Mouse (Mus musculus) heart, postnatal 25 days (tissue): ENCODE measurements at regions not wholly inside any gene's neighbourhood (a gene's known extent, or its start where the extent isn't known, plus 50 kb on each side); places are given as distances from the start of the nearest gene placed in this dataset.
"Not testable (repeated sequence)": the region's sequence is repeated elsewhere in the genome, so short reads cannot be mapped to it uniquely, and the experiment has no call there.

Experiments
- DNase-seq: peaks from one replicate; pipeline ENCODE4 v3.0.0; 2022; ENCODE audit warnings: low spot score
- intact Hi-C: fragments of 180-260 bp; cut with DNase I; formaldehyde crosslinking; loops from one replicate; pipeline ENCODE4 v1.15.1; 2025

DNA sequence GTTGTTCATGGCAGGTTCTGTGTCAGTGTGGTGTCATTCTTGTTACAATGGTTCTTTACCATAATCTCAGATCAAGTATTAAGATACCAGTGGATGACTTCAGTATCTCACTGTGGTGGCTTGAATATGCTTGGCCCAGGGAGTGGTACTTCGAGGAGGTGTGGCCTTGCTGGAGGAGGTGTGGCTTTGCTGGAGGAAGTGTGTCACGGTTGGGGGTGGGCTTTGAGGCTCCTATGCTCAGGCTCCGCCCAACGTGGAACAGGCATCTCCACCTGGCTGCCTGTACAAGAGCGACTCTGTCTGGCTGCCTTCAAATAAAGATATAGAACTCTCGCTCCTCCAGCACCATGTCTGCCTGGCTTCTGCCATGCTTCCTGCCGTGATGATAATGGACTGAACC, 63.6 kb downstream of the Cd2 start:
- intact Hi-C loops, result no loop called here
- DNase-seq, result no peak

DNA sequence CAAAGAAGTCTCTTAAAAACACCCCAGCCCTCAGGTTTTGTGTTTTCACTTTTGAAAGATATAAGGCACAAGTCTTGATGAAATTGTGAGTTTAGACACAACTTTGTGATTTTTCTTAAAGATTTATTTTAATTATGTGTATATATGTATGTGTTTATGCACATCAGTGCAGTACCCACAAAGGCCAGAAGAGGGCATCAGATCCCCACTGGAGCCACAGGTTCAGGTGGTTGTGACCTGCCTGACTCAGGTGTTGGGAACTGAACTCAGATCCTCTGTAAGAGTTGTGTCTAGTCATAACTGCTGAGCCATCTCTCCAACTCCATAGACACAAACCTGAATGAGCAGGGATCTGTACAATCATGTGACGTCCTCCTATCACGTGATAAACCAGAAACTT, 67.8 kb downstream of the Cd2 start:
- no peak for DNase-seq
- intact Hi-C loops, result no loop called here

DNA sequence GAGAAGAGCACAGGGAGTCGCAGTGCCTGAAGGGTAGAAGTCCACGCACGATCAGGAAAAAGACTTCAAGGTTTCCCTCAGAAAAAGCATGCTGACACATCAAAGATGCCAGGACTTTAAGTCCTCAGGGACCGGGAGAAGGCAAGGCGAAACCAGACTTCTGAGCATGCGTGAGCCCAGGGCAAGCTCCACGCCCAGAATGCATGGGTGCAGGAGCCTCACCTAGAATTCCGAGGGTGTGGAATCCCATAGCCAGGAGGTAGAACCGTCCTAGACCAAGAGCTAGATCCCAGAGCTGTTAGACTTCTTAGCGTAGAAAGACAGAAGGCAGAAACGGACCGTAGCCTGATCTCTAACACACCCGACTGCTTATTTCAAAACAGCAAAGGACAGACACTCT, 71.0 kb downstream of the Cd2 start:
- intact Hi-C loops, result no loop called here
- no peak for DNase-seq

DNA sequence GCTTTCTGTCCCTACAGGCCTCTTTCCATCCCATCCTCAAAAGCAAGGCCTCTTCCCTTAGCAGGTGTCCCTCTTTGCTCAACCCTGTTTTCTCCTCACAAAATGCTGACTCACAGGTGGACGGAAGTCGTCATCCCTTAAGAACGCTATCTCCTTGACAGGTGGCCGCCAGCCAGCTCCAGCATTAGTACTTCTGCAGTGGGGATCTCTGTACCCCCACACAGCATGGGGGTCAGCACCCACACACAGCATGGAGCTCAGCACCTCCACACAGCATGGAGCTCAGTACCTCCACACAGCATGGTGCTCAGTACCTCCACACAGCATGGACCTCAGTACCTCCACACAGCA, 74.6 kb downstream of the Cd2 start:
- DNase-seq, result no peak
- intact Hi-C loops, result loop anchor here (5.0 kb wide), 1 partner anchor 84 kb away; no protein-coding TSS in a partner anchor

DNA sequence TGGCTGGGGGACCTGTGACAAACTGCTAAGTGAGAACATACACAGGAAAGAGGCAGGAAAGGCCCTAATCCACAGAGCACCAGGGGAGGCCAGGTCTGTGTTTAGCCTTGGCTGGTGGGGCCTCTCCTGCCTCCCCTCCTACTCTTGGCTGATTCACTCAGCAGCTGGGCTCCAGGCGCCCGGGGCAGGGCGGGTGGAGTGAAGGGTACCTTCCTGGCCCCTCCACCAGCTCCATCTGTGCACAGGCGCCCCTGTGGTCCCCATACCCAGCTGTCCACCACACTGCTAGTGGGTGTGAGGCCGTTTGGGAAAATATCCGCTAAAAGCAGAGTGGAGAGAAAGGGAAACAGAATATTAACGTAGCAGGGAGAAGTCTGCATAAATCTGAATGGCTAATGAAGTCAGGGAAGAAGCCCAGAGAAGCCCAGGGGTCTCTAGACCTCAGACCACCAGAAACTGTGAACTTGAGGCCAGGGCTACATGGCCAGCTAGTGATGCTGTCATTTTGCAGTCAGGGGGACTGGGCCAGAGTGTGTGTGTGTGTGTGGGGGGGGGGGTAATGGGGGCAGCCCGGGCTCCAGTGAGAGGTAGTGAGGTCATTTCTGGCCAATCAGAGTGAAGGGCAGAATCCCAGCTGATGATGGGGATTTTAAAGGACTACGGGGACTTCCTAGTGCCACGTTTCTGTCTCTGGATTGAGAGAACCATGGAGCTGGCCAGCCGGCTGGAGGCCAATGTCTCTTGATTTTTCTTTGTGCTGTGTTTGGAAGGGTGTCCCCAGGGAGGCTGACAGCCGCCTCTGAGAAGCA, 75.1 kb downstream of the Cd2 start:
- intact Hi-C loops, result loop anchor here (5.0 kb wide), 1 partner anchor 85 kb away; no protein-coding TSS in a partner anchor
- peak; percentile 39 for DNase-seq

DNA sequence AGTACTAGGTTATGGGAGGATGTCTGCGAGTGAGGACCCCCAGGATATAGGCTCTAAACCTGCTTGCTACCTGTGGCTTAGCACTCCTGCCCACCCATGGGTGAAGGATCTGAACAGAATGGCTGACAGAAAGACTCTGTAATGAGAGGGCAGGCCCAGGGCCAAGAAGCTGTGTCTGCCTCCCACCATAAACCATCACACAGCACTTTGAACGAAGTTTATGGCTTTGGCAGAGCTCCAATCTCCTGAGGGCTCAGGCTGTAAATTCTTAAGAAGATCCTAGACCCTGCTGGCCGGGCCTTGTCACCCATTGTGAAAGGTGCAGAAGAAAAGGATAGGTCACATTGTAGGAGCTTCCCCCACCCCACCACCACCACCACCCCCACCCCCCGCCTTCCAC, 75.8 kb downstream of the Cd2 start:
- intact Hi-C loops, result loop anchor here (5.0 kb wide), 1 partner anchor 85 kb away; no protein-coding TSS in a partner anchor
- no peak for DNase-seq

DNA sequence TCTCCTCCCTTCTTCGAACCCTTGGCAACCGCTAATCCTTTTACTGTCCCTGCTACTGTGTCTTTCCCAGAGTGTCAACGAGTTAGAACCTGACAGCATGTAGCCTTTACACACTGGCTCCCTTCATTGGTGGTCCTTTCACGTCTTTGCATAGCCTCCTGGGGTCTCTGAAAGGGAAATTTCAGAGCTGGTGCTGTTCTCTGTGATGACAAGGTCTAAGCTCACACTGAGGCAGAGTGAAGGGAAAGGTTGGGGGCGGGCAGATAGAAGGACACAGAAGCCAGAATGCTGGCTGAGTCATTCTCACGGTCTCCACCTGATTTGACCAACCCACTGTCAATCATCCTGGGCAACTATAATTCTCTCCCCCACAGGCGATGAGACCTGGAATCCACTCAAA, 78.2 kb downstream of the Cd2 start:
- no peak for DNase-seq
- intact Hi-C loops, result no loop called here

DNA sequence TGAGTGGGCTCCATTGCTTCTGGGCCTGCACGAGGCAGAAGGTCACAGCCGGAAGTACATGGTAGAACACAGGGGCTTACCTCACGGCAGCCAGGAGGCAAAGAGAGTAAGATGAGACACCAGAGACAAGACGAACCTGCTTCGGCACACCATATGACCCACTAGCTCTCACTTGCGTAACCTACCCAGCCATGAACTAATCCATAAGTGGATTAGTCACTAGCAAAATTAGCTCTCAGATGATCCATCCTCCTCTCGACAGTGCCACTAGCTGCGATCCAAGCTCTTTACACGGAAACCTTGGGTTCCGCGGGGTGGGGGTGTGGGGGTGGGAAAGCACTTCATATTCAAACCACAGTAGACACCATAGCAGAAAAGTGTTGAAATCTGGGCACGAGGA, 79.0 kb downstream of the Cd2 start:
- no peak for DNase-seq
- intact Hi-C loops, result no loop called here

DNA sequence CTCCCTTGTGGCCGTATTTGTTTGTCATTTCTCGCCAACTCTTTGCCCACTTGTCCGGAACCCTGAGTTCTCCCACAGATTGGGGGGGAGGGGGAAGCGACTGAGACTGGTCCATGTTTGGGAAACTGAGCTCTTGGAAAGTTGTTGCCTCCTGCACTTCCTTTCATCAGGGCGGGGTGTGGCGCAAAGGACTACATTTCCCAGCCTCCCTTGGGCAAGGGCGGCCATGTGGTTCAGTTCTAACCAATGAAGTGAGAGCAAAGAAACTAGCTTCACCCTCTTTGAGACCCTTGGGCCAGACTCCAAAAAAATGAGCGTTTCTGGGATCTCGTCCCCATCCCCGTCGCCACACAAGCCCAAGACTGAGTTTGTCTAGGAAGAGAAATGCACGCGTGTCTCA, 81.6 kb downstream of the Cd2 start:
- DNase-seq, intact Hi-C loops: not testable (repeated sequence)

DNA sequence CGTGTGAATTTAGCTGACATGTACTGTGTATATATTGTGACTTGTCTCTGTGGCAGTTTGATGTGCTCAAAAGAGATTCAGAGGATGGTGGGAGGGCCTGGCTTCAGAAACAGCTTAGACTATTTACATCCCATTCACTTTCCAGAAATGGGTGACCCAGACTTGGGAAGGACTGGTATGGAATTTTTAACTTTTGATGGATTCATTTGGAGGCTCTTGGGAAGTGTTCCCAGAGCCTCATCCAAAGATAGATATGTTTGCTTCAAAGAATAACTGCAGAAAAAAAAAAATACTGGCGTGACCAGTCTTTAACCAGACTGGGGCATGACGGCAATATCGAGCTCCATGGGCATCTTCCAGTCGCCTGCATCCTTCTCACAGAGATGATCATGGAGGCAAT, 84.6 kb upstream of the Ptgfrn start:
- intact Hi-C loops, result no loop called here
- DNase-seq, result no peak

DNA sequence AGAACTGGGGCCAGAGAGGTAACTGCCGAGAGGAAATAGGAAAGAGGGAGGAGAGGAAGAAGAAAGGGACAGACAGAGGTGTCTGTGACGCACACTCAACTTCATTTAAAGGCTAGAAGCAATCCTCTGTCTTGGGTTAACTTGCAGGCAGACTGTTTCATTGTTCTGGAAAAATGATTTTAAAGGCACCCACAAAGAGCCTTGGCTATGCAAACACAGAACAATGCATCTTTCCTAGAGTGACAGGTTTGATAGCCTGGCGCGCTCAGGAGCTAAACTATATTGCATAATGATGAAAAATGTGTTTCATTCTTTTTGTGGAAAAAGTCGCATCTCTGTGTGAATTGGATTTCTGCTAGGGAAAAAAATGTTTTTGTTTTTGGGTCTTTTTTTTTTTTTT, 84.2 kb upstream of the Ptgfrn start:
- intact Hi-C loops, result no loop called here
- no peak for DNase-seq

DNA sequence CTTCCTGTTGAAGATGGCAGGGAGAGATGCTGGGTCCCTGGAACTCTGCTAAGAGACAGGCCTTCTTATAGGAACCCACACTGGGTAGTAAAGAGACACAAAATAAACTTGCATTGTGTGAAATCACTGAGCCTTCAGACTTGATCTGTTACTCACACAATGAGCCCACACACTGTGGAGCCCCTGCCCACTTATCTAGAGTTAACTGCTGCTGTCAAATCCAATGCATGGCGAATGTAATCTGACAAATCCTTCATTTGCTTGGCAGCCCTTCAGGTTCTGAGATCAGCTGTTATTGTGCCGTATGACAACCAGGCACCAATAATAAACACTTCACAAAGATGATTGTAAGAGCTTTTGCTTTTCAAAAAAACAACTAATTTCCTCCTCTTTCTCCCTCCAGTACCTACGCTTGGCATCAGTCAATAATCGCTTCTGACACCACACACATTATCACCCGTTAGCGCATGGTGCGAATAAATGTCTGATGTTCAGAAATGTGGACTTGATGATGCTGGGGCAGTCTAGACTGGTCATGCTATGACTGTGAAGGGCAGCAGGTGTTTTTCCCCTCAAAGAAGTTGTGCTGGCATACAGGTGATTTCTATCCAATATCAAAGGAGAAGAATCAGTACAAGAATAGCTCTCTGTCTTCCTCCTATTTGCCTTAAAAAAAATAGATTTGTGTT, 81.4 kb upstream of the Ptgfrn start:
- intact Hi-C loops, result no loop called here
- no peak for DNase-seq

DNA sequence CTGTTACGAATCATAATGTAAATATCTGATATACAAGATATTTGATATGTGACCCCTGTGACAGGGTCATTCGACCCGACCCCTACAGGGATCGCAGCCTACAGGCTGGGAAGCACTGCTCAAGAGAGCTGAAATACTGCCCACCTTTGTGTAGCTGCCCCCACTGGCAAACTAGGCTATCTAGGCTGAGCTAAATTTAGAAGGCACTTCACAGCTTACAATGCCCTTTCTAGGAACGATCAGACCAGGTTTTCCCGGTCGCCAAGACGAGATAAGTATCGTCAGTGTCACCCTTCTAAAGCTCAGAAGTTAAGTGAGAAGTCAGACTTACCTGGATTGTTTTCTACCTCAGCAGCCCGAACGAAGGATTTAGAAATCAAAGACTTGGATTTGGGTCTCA, 71.9 kb upstream of the Ptgfrn start:
- intact Hi-C loops, result no loop called here
- no peak for DNase-seq

DNA sequence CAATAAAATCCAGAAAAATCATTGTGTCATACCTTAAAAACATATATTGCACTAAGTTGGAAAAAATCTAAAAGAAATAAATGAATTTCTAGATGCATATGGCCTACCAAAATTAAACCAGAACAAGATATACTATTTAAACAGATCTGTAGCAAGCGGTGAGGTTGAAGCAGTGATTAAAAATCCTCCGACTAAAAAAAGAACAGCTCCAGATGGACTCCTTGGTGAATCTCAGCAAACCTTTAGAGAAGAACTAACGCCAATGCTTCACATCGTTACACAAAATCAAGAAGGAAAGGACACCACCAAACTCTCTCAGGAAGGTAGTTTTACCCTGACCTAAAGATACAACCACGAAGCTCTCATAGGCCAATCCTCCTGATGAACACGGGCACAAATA, 63.9 kb upstream of the Ptgfrn start:
- intact Hi-C loops, result no loop called here
- no peak for DNase-seq

DNA sequence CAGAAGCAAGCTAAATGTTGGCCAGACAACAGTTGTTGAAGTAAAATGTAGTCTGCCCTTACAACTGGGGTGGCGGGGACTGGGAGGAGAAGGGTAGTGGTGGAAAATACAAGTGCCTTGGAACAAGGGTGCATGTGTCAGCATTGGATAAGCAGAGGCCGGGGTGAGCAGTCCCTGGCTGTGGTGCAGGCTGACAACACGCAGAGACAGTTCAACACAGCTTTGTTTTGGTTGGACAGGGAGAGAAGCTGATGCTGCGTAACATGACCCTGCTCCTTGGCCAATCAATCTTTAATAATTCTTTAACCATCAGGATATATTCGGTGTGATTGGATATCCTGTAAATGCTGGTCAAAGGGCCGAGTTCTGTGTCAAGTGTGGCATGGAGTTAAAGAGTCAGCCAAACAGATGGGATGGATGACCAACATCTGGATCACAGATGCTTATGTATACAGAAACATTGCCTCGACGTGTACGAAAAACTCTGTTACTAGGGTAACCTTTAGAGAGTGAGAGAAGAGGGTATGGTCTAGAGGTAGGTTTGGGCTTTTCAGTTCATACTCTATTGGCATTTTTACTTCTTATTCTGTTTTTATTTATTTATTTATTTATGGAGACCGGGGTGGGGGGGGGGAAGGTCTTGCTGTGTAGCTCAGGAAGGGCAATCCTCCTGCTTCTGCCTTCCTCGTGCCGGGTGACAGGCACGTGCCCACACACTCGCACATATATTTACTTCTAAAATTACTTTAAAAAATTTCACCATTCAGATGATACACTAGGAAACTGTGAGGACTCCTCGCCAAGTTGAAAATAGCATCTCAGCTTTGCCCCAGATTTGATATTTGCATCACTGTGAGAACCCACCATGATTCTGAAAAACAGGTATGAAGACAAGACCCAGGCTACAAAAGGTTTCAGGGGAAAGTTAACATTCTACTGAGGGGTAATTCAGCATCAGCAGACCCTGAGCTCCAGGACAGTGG, 60.2 kb upstream of the Ptgfrn start:
- intact Hi-C loops, result no loop called here
- DNase-seq, result no peak

DNA sequence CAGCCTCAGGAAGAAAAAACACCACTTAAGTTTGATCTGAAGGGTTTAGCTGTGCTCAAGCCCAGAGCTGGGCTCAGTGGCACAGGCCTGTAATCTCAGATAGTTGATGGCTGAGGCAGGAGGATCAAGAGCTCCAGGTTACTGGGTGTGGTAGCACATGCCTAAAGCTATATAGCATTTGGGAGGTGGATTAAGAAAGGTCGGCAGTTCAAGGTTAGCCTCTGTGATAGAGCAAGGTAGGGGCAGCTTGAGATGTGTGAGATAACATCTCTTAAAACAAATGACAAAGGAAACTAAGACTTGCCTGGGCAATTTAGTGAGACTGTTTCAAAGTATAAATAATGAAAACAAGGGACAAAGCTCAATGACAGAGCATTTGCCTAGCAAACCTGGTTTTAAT, 56.9 kb upstream of the Ptgfrn start:
- intact Hi-C loops, result loop anchor here (5.0 kb wide), 1 partner anchor 175 kb away; no protein-coding TSS in a partner anchor
- DNase-seq, result no peak

DNA sequence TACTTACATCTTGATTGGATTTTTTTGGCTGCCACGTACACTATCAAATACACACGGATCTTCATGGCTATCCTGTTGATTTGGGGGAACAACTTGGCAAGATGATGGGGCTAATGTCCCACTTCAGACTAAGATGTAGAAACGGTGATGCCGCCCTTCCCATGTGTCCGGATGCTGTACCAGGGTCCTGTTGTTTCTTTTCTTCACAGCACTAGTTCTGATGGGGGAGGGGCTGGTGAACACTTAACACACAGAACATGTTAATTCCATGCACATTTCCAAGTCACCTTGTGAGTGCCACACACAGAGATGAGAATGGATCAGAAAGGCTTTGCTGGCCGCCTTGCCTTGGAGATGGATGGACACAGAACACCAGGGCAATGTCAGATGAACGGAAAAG, 56.5 kb upstream of the Ptgfrn start:
- no peak for DNase-seq
- intact Hi-C loops, result loop anchor here (5.0 kb wide), 1 partner anchor 174 kb away; no protein-coding TSS in a partner anchor

DNA sequence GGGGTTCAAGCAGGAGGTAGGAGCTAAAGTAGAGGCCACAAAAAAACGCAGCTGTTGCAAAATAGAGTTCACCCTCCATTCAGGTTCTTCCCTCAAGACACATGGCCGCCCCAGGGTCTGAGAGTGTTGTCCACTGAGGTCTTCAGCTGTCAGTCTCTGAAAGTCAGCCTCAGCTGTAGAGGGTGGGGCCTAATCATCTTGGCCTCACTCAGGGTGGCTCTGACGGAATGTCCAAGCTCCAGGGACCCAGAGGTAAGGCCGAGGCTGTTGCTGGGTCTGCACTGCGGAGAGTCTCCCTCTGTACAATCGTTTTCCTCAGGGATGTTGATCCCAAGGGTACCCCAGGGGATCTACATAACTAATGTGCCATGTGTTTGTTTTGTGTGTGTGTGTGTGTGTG, 55.2 kb upstream of the Ptgfrn start:
- intact Hi-C loops, result loop anchor here (5.0 kb wide), 1 partner anchor 173 kb away; no protein-coding TSS in a partner anchor
- no peak for DNase-seq

DNA sequence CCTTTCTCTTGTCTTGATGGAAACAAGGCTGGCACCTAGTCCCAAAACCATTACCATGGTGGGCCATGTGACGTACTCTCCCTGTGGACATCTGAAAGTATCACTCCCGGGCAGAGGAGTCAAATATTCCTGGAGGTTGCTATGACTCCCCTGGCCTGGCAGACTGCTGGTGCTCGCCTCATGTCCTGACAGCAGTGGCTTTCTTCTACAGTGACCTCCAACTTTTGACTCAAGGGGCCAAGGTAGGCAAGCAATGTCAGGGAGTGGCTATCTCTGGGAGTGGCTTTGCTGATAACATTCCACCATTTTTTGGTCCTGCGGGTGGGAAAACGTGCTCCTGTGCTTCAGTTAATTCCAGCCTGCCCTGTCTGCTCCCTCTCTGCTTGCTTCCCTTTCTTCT, 54.7 kb upstream of the Ptgfrn start:
- no peak for DNase-seq
- intact Hi-C loops, result loop anchor here (5.0 kb wide), 2 partner anchors 52 to 172 kb away; partner anchors contain the start of gene Ptgfrn

DNA sequence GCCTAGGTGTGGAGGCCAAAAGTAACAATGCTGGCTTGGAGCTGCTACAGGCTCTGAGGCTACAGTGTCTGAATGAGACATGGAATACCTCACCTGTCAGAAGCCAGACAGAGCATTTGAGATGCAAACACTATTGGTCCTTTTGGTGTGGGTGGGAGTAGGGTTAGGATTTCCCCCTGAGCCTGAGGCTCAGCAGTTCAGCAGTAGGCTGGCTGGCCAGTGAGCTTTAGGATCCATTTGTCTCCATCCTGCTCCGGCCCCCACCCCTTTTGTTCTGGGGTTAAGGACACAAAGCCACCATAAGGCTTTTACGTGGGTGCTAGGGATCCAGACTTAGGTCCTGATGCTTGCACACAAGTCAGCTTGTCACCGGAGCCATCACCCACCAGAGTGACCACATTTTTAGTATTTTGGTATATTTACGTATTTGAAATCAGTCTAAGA, 53.9 kb upstream of the Ptgfrn start:
- no peak for DNase-seq
- intact Hi-C loops, result loop anchor here (2.0 to 5.0 kb wide), 2 partner anchors 52 to 131 kb away; partner anchors contain the start of gene Ptgfrn
